Comparison of ENCODE assay signal across 9 mouse cellular contexts in genomic region chr2:143113859-143114258, GRCm38 (mm10). TPM values are rescaled to one million over a fixed set of nuclear protein-coding genes. Genes with fewer than 3 reads are reported as not detected.
A peak's percentile ranks its signal among the peaks of the same experiment; 100 is the strongest.
DNase-seq lines count a peak whose midpoint lies in the region; ATAC-seq and TF ChIP-seq lines count a peak whose summit lies in the region.
"Had no signal": no experiment of that assay in that cellular context is flagged by ENCODE, and none has a peak within 500 bp of the region (broad histone marks: within the 10 kb centered on the region; RNA-seq: fewer than 3 reads in every experiment).

No protein-coding gene starts in this region.

- TF ChIP-seq CTCF in liver, adult 2 months (IDR thresholded peaks at IDR 0.05; ENCODE audit: low read depth, low read length) = peak; percentile 32; the same call in 1 of the 2 replicates

- DNase-seq in adrenal gland, adult 2 months = peak; percentile 2
- DNase-seq in adrenal gland, adult 8-10 months = no peak
- peak; percentile 9 for DNase-seq in liver, adult 2 months (ENCODE audit: extremely low read depth, low read depth, low spot score)
- DNase-seq in liver = no peak
- DNase-seq in embryo, embryonic 10 days (ENCODE audit: low spot score) = peak; percentile 66
- no peak for DNase-seq in thymus, postnatal 14 days

- no peak overlapping the region for H3K9ac ChIP-seq in liver, adult 2 months (ENCODE audit: low read depth, low read length)
- H3K9ac ChIP-seq in midbrain, embryonic 13.5 days (replicated peaks) = no peak overlapping the region

- no peak for TF ChIP-seq POLR2A in liver, adult 2 months (IDR thresholded peaks at IDR 0.05; ENCODE audit: extremely low read depth, insufficient read depth, low read length)

- H3K4me3 ChIP-seq in liver, adult 2 months (ENCODE audit: insufficient read depth, low read depth, low read length) = no peak overlapping the region
- H3K4me3 ChIP-seq in midbrain, embryonic 13.5 days (replicated peaks) = no peak overlapping the region

- H3K27me3 ChIP-seq in liver, adult 2 months (ENCODE audit: control insufficient read depth, insufficient read depth, low read length) = no peaks in the 10 kb centered on the region
- H3K27me3 ChIP-seq in midbrain, embryonic 13.5 days = no peaks in the 10 kb centered on the region

- no peaks in the 10 kb centered on the region for H3K9me3 ChIP-seq in midbrain, embryonic 13.5 days

- 75% methylated on average over 1 of the region's 1 CpGs for WGBS in liver, adult 2 months
- WGBS in midbrain, embryonic 13.5 days = 68% methylated on average over 1 of the region's 1 CpGs

- no peak overlapping the region for H3K27ac ChIP-seq in liver, adult 2 months (replicated peaks; ENCODE audit: insufficient read depth, low read depth, low read length)
- H3K27ac ChIP-seq in midbrain, embryonic 13.5 days = no peak overlapping the region

- ATAC-seq in midbrain, embryonic 13.5 days = peak; percentile 72
- no peak for ATAC-seq in megakaryocyte, adult 5-6 weeks (ENCODE audit: poor library complexity, severe bottlenecking)

- no peaks in the 10 kb centered on the region for H3K36me3 ChIP-seq in liver, adult 2 months (ENCODE audit: control insufficient read depth, insufficient read depth, low read length)
- no peaks in the 10 kb centered on the region for H3K36me3 ChIP-seq in midbrain, embryonic 13.5 days

- no peaks in the 10 kb centered on the region for H3K4me1 ChIP-seq in liver, adult 2 months (ENCODE audit: control insufficient read depth, insufficient read depth, low read length)
- H3K4me1 ChIP-seq in midbrain, embryonic 13.5 days (replicated peaks) = peaks cover 5% of the 10 kb centered on the region

- no peaks in the 10 kb centered on the region for H3K79me2 ChIP-seq in liver, adult 2 months (ENCODE audit: control insufficient read depth, insufficient read depth, low read length)

- H3K4me2 ChIP-seq in midbrain, embryonic 13.5 days (replicated peaks) = no peak overlapping the region

RNA-seq across cellular contexts. Expression of gene Otor, which starts 35.6 kb away (rescaled TPM):
- total RNA-seq in adrenal gland, adult 2 months (2021) = not detected
- not detected in 2 replicates for polyA plus RNA-seq in adrenal gland, adult 2 months (2012; rRNA removed)
- total RNA-seq in adrenal gland, adult 8-10 months (2022) = not detected
- total RNA-seq in liver, adult 2 months (2014; rRNA removed) = not detected in 2 replicates
- polyA plus RNA-seq in liver, adult 2 months (2012; rRNA removed) = not detected in 2 replicates
- polyA plus RNA-seq in midbrain, embryonic 13.5 days (2015; fragmentation: Nextera tagmentation; extraction: Ambion mirVana) = 3.7 and 5.5 TPM in 2 replicates
- total RNA-seq in megakaryocyte, adult 5-6 weeks (2015) = not detected in 2 replicates
- not detected in 2 replicates for total RNA-seq in megakaryocyte, adult 5-6 weeks (2017)
- polyA plus RNA-seq: liver, embryonic 16.5 days had no signal

RNA-seq across cellular contexts. Expression of gene Snrpb2, which starts 51.0 kb away (rescaled TPM):
- 10 to 100 TPM; 34.8 to 39.8 TPM for total RNA-seq in adrenal gland, adult 2 months (2021)
- 0.57 and 0.67 TPM in 2 replicates for polyA plus RNA-seq in adrenal gland, adult 2 months (2012; rRNA removed)
- 10 to 100 TPM; 38.5 to 46.3 (median 40.4) TPM for total RNA-seq in adrenal gland, adult 8-10 months (2022)
- total RNA-seq in liver, adult 2 months (2014; rRNA removed) = 11.9 and 14.2 TPM in 2 replicates
- 1.4 and 1.5 TPM in 2 replicates for polyA plus RNA-seq in liver, adult 2 months (2012; rRNA removed)
- polyA plus RNA-seq in midbrain, embryonic 13.5 days (2015; fragmentation: Nextera tagmentation; extraction: Ambion mirVana) = 80.8 and 98.0 TPM in 2 replicates
- 114 and 133 TPM in 2 replicates for total RNA-seq in megakaryocyte, adult 5-6 weeks (2015)
- 116 and 145 TPM in 2 replicates for total RNA-seq in megakaryocyte, adult 5-6 weeks (2017)

Comparison
In these comparisons a context has a peak if more than half of its experiments do, and no peak if none do; other contexts are left out.
1. DNase-seq: peak in adrenal gland, adult 2 months (single experiment), liver, adult 2 months (single experiment) and embryo, embryonic 10 days (single experiment); none in adrenal gland, adult 8-10 months (single experiment), liver (single experiment) and thymus, postnatal 14 days (single experiment).